Mouse (Mus musculus) MEL (cell line): ENCODE results near the gene Olfr643. TPM values are rescaled to one million over a fixed set of nuclear protein-coding genes. Genes with fewer than 3 reads are reported as not detected.

ENCODE experiments used
- DNase-seq: peaks from one replicate; pipeline ENCODE4 v3.0.0; 2011; ENCODE audit warnings: low read depth, low spot score
- H3K27ac ChIP-seq: 2 replicates; pipeline ENCODE4 v1.5.1; 2012; ENCODE audit warnings: low read depth, mild to moderate bottlenecking, control low read depth, low read length, moderate library complexity; ENCODE audit not compliant: control insufficient read depth
- H3K27me3 ChIP-seq, 2 experiments: fragments of 150-350 bp in 1 of 2; sonication (generic) in 1 of 2; 2 replicates each; pipeline ENCODE4 v1.6.1; 2012; ENCODE audit warnings: low read length in 2 of 2, mild to moderate bottlenecking in 2 of 2, improper control_type of control experiment in 1 of 2, moderate library complexity in 1 of 2; ENCODE audit not compliant: insufficient read depth in 2 of 2, control insufficient read depth in 1 of 2
- H3K36me3 ChIP-seq, 2 experiments: 2 replicates each; pipeline ENCODE4 v1.6.1; 2012 to 2014; ENCODE audit warnings: low read length in 2 of 2, improper control_type of control experiment in 1 of 2, inconsistent platforms in 1 of 2, mild to moderate bottlenecking in 1 of 2; ENCODE audit not compliant: insufficient read depth in 2 of 2, control insufficient read depth in 1 of 2
- H3K4me1 ChIP-seq, 2 experiments: fragments of 150-350 bp in 1 of 2; sonication (generic) in 1 of 2; 2 replicates each; pipeline ENCODE4 v1.6.1; 2012; ENCODE audit warnings: low read length in 2 of 2, improper control_type of control experiment in 1 of 2, mild to moderate bottlenecking in 1 of 2; ENCODE audit not compliant: insufficient read depth in 2 of 2, control insufficient read depth in 1 of 2
- H3K4me3 ChIP-seq, 2 experiments: fragments of 150-350 bp in 1 of 2; sonication (generic) in 1 of 2; 2 replicates each; pipeline ENCODE4 v1.5.1; 2012; ENCODE audit warnings: low read depth in 2 of 2, low read length in 2 of 2, mild to moderate bottlenecking in 2 of 2, moderate library complexity in 2 of 2, control low read depth in 1 of 2, improper control_type of control experiment in 1 of 2; ENCODE audit not compliant: control insufficient read depth in 1 of 2, insufficient read depth in 1 of 2
- H3K79me2 ChIP-seq: 2 replicates; pipeline ENCODE4 v1.6.1; 2012; ENCODE audit warnings: mild to moderate bottlenecking, low read length, moderate library complexity; ENCODE audit not compliant: control insufficient read depth, poor library complexity, insufficient read depth
- H3K9ac ChIP-seq: 2 replicates; pipeline ENCODE4 v1.6.1; 2012; ENCODE audit warnings: low read depth, mild to moderate bottlenecking, control low read depth, low read length, moderate library complexity; ENCODE audit not compliant: control insufficient read depth, poor library complexity, severe bottlenecking
- H3K9me3 ChIP-seq: fragments of 150-350 bp; sonication (generic); replicated peaks from 2 replicates; pipeline ENCODE4 v1.6.1; 2012; ENCODE audit warnings: mild to moderate bottlenecking, low read length, improper control_type of control experiment, moderate library complexity; ENCODE audit not compliant: insufficient read depth
- BHLHE40 ChIP-seq: IDR thresholded peaks from 2 replicates; pipeline ENCODE4 v1.6.1; 2012; ENCODE audit warnings: low read depth, mild to moderate bottlenecking, inconsistent platforms, low read length, improper control_type of control experiment, borderline replicate concordance
- CHD1 ChIP-seq: IDR thresholded peaks from 2 replicates; pipeline ENCODE4 v1.6.1; 2012; ENCODE audit warnings: low read depth, mild to moderate bottlenecking, inconsistent platforms, low read length, improper control_type of control experiment
- CHD2 ChIP-seq: IDR thresholded peaks from 2 replicates; pipeline ENCODE4 v1.6.1; 2011; ENCODE audit warnings: low read length, improper control_type of control experiment
- EP300 ChIP-seq, 2 experiments: IDR thresholded peaks; 2 replicates each; pipeline ENCODE4 v1.6.1; 2011; ENCODE audit warnings: improper control_type of control experiment in 2 of 2, low read length in 2 of 2, low read depth in 1 of 2, mild to moderate bottlenecking in 1 of 2
- ETS1 ChIP-seq: IDR thresholded peaks from 2 replicates; pipeline ENCODE4 v1.6.1; 2012; ENCODE audit warnings: low read depth, mild to moderate bottlenecking, inconsistent platforms, low read length, improper control_type of control experiment, moderate library complexity
- GATA1 ChIP-seq: IDR thresholded peaks from 2 replicates; pipeline ENCODE4 v1.6.1; 2011; ENCODE audit warnings: low read depth, low read length, improper control_type of control experiment
- HCFC1 ChIP-seq: IDR thresholded peaks from 2 replicates; pipeline ENCODE4 v1.6.1; 2012; ENCODE audit warnings: low read depth, mild to moderate bottlenecking, inconsistent platforms, low read length, improper control_type of control experiment, moderate library complexity
- KAT2A ChIP-seq: conservative IDR thresholded peaks from 2 replicates; pipeline ENCODE4 v1.6.1; 2012; ENCODE audit warnings: low read depth, low read length, improper control_type of control experiment, inconsistent platforms
- MAX ChIP-seq: IDR thresholded peaks from 2 replicates; pipeline ENCODE4 v1.6.1; 2011; ENCODE audit warnings: low read length, improper control_type of control experiment
- MEF2A ChIP-seq: IDR thresholded peaks from 2 replicates; pipeline ENCODE4 v1.6.1; 2014; ENCODE audit warnings: low read depth, mild to moderate bottlenecking, inconsistent platforms, low read length, improper control_type of control experiment; ENCODE audit not compliant: poor library complexity, insufficient replicate concordance, severe bottlenecking; ENCODE audit errors: extremely low read depth
- MYC ChIP-seq: IDR thresholded peaks from 2 replicates; pipeline ENCODE4 v1.6.1; 2011; ENCODE audit warnings: low read depth, mild to moderate bottlenecking, low read length, improper control_type of control experiment, moderate library complexity
- NRF1 ChIP-seq: IDR thresholded peaks from 2 replicates; pipeline ENCODE4 v1.6.1; 2014; ENCODE audit warnings: low read depth, mild to moderate bottlenecking, inconsistent platforms, low read length, improper control_type of control experiment, moderate library complexity; ENCODE audit not compliant: poor library complexity, insufficient read depth, severe bottlenecking
- SMC3 ChIP-seq: IDR thresholded peaks from 2 replicates; pipeline ENCODE4 v1.6.1; 2011; ENCODE audit warnings: low read depth, low read length, improper control_type of control experiment
- TCF12 ChIP-seq: IDR thresholded peaks from 2 replicates; pipeline ENCODE4 v1.6.1; 2014; ENCODE audit warnings: low read depth, mild to moderate bottlenecking, inconsistent platforms, low read length, improper control_type of control experiment, moderate library complexity
- USF2 ChIP-seq, 2 experiments: IDR thresholded peaks; 2 replicates each; pipeline ENCODE4 v1.6.1; 2011 to 2012; ENCODE audit warnings: improper control_type of control experiment in 2 of 2, low read length in 2 of 2, borderline replicate concordance in 1 of 2, inconsistent platforms in 1 of 2, low read depth in 1 of 2, mild to moderate bottlenecking in 1 of 2; ENCODE audit not compliant: insufficient read depth in 1 of 2
- ZKSCAN1 ChIP-seq: IDR thresholded peaks from 2 replicates; pipeline ENCODE4 v1.6.1; 2012; ENCODE audit warnings: low read depth, mild to moderate bottlenecking, inconsistent platforms, low read length, improper control_type of control experiment, moderate library complexity
- ZMIZ1 ChIP-seq: IDR thresholded peaks from 2 replicates; pipeline ENCODE4 v1.6.1; 2012; ENCODE audit warnings: low read depth, mild to moderate bottlenecking, inconsistent platforms, low read length, improper control_type of control experiment, moderate library complexity
- polyA plus RNA-seq, 2 experiments: library from polyadenylated mRNA; stranded (reverse) in 1 of 2; unstranded in 1 of 2; fragments of >175 nt in 1 of 2; fragments of >200 nt in 1 of 2; gene quantifications; 2 replicates each; pipeline versions ENCODE4 v1.2.1 to v1.2.4; 2012; ENCODE audit warnings: low replicate concordance in 2 of 2, low read depth in 1 of 2; ENCODE audit not compliant: insufficient read length in 2 of 2, insufficient read depth in 1 of 2, missing spikeins in 1 of 2
- total RNA-seq: library from RNA; depleted of rRNA; stranded (reverse); fragments of 300-350 nt; gene quantifications from 2 replicates; pipeline ENCODE4 v1.2.3, GENCODE M21; 2012

The Olfr643 gene
- total and polyA plus RNA-seq, 3 experiments, result not detected

GRCm38 (mm10) chr7:104071769-104072168 is 65.4 kb downstream of the Olfr643 start, which contains the start of gene Olfr644:
Olfr644 (minus strand) TSS chr7:104071869.
- Histone ChIP-seq H3K36me3 (no peaks in the 10 kb centered on the region), H3K4me1 (no peaks in the 10 kb centered on the region), H3K27me3 (0 out of 4 replicates have a peak, but pooled peaks cover 0 to 1% of the 10 kb centered on the region in 2 experiments), H3K4me3 (no peak within 1 kb of the TSS)
- DNase-seq, result no peak
- TF ChIP-seq CHD1 (no peak), ZKSCAN1 (no peak), GATA1 (no peak), ZMIZ1 (no peak), CHD2 (no peak)
- TF ChIP-seq, all 39 proteins: peak for 0
- Histone ChIP-seq H3K27ac (no peak within 1 kb of the TSS), H3K79me2 (no peaks in the 10 kb centered on the region), H3K9ac (no peak within 1 kb of the TSS), H3K9me3 (no peaks in the 10 kb centered on the region)

GRCm38 (mm10) chr7:104061345-104061744 is 75.9 kb downstream of the Olfr643 start, which contains the start of gene 4930516K23Rik:
4930516K23Rik (minus strand) TSS chr7:104061445.
- no peaks in the 10 kb centered on the region for H3K36me3 ChIP-seq
- H3K9ac ChIP-seq, result no peak within 1 kb of the TSS
- no peak for DNase-seq
- H3K4me1 ChIP-seq, result no peaks in the 10 kb centered on the region
- no peaks in the 10 kb centered on the region; a peak in 1 of 4 replicates for H3K27me3 ChIP-seq
- no peak within 1 kb of the TSS for H3K27ac ChIP-seq
- no peaks in the 10 kb centered on the region for H3K9me3 ChIP-seq
- TF ChIP-seq ZMIZ1 (no peak), MYC (no peak), KAT2A (no peak), EP300 (IDR thresholded peaks at IDR 0.05; ENCODE audit: low read depth in 1 of 2, low read length in 2 of 2) (no peak), ETS1 (no peak), BHLHE40 (no peak), GATA1 (no peak), TCF12 (no peak), USF2 (IDR thresholded peaks at IDR 0.05; ENCODE audit: borderline replicate concordance in 1 of 2, insufficient read depth in 1 of 2, low read depth in 1 of 2, low read length in 2 of 2) (no peak), ZKSCAN1 (no peak), NRF1 (no peak), MAX (no peak), HCFC1 (no peak), MEF2A (no peak), SMC3 (no peak)
- TF ChIP-seq, all 39 proteins: peak for 0
- no peaks in the 10 kb centered on the region for H3K79me2 ChIP-seq
- H3K4me3 ChIP-seq, result no peak within 1 kb of the TSS
